Mouse (Mus musculus): Measurements from ENCODE around the gene Cpt1a. TPM values are rescaled to one million over a fixed set of nuclear protein-coding genes. Genes with fewer than 3 reads are reported as not detected.

The Cpt1a gene
- polyA plus RNA-seq, 1 experiment from 2014 or later = 16.2 TPM

DNA sequence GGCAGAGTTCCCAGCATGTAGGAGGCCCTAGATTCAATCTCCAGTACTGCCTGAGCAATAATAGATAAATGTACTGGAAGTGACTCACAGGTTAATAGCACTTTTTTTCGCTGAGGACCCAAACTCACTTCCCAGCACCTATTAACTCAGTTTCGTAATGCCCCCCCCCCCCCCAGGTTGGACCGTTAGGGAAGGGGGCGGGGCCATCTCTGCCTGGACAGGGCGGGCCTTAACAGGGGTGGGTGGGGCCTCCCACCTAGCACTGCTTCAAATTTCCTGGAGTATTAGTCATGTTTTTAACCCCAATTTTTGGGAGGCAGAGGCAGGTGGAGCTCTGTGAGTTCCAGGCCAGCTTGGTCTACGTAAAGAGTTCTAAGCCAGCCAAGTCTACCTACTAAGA lies 65.9 kb downstream of the Cpt1a start:
- H3K27ac ChIP-seq = no peak overlapping the region
- no peak overlapping the region for H3K4me3 ChIP-seq
- no peaks in the 10 kb centered on the region for H3K27me3 ChIP-seq
- ATAC-seq (ENCODE audit: low FRiP score, low read depth) = no peak
- H3K9ac ChIP-seq = no peak overlapping the region
- peaks cover 6% of the 10 kb centered on the region; the same call in 1 of the 2 replicates for H3K36me3 ChIP-seq
- no peaks in the 10 kb centered on the region for H3K4me1 ChIP-seq
- H3K4me2 ChIP-seq (replicated peaks) = no peak overlapping the region
- H3K9me3 ChIP-seq = peaks cover 5% of the 10 kb centered on the region; the same call in 1 of the 2 replicates
- 69% methylated on average over 6 of the region's 6 CpGs for WGBS

- Histone ChIP-seq H3K27me3 (no peaks in the 10 kb centered on the region), H3K4me3 (peak within 1 kb of the TSS; percentile 49), H3K36me3 (peaks cover 6% of the 10 kb centered on the region; the same call in 1 of the 2 replicates), H3K4me1 (no peaks in the 10 kb centered on the region), H3K9me3 (peaks cover 5% of the 10 kb centered on the region; the same call in 1 of the 2 replicates), H3K9ac (peak within 1 kb of the TSS; percentile 64), H3K27ac (no peak within 1 kb of the TSS), H3K4me2 (replicated peaks) (peak within 1 kb of the TSS; percentile 84)
- ATAC-seq (ENCODE audit: low FRiP score, low read depth) = peak; percentile 79
- 2% methylated on average over 33 of the region's 33 CpGs for WGBS
Measured at GRCm38 (mm10) chr19:3388629-3389057, 66.5 kb downstream of the Cpt1a start, which contains the start of gene Tesmin. Gene Tesmin, plus strand, starts transcription at chr19:3388857.

DNA sequence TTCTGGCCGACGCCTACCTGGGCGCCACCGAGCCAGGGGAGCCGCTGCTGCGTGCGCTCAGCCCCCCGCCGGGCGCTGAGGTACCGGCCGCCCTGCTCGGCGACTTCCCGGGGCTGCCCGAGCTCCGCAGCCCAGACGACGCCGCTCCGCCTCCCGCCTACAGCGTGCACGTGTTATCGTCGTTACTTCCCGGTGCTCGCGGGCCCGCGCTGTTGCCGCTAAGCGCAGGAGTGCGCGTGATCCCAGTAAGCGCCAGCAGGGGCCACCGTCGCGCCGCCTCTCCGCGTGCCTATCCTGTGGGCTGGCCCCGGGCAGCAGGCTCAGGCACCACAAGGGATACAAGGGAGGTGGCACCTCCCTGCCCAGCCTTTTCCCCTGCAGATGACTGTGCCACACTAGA lies 67.0 kb downstream of the Cpt1a start:
- H3K9me3 ChIP-seq = peaks cover 5% of the 10 kb centered on the region; the same call in 1 of the 2 replicates
- H3K9ac ChIP-seq = peak overlapping the region; percentile 64
- H3K36me3 ChIP-seq = peaks cover 2% of the 10 kb centered on the region; the same call in 1 of the 2 replicates
- H3K4me1 ChIP-seq = no peaks in the 10 kb centered on the region
- under 1% methylated on average over 43 of the region's 43 CpGs for WGBS
- no peaks in the 10 kb centered on the region for H3K27me3 ChIP-seq
- H3K4me3 ChIP-seq = peak overlapping the region; percentile 49
- H3K27ac ChIP-seq = no peak overlapping the region
- peak overlapping the region; percentile 84 for H3K4me2 ChIP-seq (replicated peaks)
- peak; percentile 95 for ATAC-seq (ENCODE audit: low FRiP score, low read depth)

DNA sequence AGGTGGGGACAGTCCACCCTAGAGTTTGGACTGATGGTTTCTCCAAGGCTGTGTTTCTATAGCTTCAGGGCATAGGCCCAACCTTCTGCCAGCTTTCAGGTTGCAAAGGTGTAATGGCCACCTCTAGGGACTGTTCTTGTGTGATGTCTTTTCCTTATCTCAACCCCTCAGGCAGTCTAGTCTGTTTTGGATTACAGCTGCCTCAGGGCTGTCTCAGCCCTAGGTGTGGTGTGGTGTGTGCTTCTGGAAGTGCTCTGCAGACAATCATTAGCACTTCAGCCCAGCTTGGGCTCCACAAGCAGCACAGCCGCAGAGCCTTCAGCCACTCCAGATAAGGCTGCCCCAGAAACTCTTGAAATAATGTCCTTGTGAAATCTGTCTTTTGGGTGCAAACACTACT lies 70.2 kb downstream of the Cpt1a start:
- 39% methylated on average over 1 of the region's 1 CpGs for WGBS
- no peak overlapping the region for H3K4me2 ChIP-seq (replicated peaks)
- no peak for ATAC-seq (ENCODE audit: low FRiP score, low read depth)

GRCm38 (mm10) chr19:3394216-3394615 lies 72.1 kb downstream of the Cpt1a start:
- 74% methylated on average over 3 of the region's 3 CpGs for WGBS
- ATAC-seq (ENCODE audit: low FRiP score, low read depth) = no peak
- H3K27me3 ChIP-seq = no peaks in the 10 kb centered on the region

More for the DNA sequence above, 70.2 kb downstream of the Cpt1a start:
- no peaks in the 10 kb centered on the region for H3K4me1 ChIP-seq
- H3K27me3 ChIP-seq = no peaks in the 10 kb centered on the region
- no peaks in the 10 kb centered on the region for H3K36me3 ChIP-seq
- H3K27ac ChIP-seq = no peak overlapping the region
- no peak overlapping the region for H3K4me3 ChIP-seq
- no peak overlapping the region for H3K9ac ChIP-seq
- H3K9me3 ChIP-seq = peaks cover 5% of the 10 kb centered on the region; the same call in 1 of the 2 replicates

DNA sequence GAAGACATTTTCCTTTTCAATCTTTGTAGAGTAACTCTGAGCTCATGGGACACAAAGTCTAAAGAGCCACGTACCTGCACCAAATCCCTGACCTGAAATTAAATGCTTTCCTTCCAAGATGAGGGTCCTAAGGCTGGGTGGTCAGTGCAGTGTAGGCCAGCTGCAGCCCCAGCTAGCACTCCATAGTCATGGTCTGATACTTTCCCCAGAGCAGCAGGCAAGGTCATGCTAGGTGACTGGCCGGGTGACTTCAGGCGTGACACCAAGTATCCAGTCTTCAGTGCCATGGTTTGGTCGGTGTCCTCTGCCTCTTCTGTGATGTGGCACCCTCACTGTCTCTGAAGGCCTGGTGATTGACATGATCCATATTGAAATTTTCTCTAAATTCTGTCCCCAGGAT lies 77.9 kb downstream of the Cpt1a start:
- Histone ChIP-seq H3K4me1 (no peaks in the 10 kb centered on the region), H3K4me2 (replicated peaks) (no peak overlapping the region), H3K27me3 (0 out of 2 replicates have a peak, but pooled peaks cover 4% of the 10 kb centered on the region), H3K9me3 (0 out of 2 replicates have a peak, but pooled peaks cover 3% of the 10 kb centered on the region), H3K36me3 (no peaks in the 10 kb centered on the region), H3K9ac (no peak overlapping the region), H3K4me3 (no peak overlapping the region), H3K27ac (no peak overlapping the region)
- ATAC-seq (ENCODE audit: low FRiP score, low read depth) = no peak
- 86% methylated on average over 4 of the region's 4 CpGs for WGBS

More at GRCm38 (mm10) chr19:3394216-3394615, 72.1 kb downstream of the Cpt1a start:
- no peaks in the 10 kb centered on the region for H3K36me3 ChIP-seq
- H3K4me2 ChIP-seq (replicated peaks) = no peak overlapping the region
- no peaks in the 10 kb centered on the region for H3K4me1 ChIP-seq
- no peak overlapping the region for H3K27ac ChIP-seq
- H3K9me3 ChIP-seq = peaks cover 5% of the 10 kb centered on the region; the same call in 1 of the 2 replicates
- H3K9ac ChIP-seq = no peak overlapping the region
- H3K4me3 ChIP-seq = no peak overlapping the region

GRCm38 (mm10) chr19:3401504-3401903 lies 79.4 kb downstream of the Cpt1a start:
- H3K9me3 ChIP-seq = 0 out of 2 replicates have a peak, but pooled peaks cover 3% of the 10 kb centered on the region
- H3K27me3 ChIP-seq = 0 out of 2 replicates have a peak, but pooled peaks cover 4% of the 10 kb centered on the region
- no peak overlapping the region for H3K4me2 ChIP-seq (replicated peaks)
- H3K9ac ChIP-seq = no peak overlapping the region
- no peaks in the 10 kb centered on the region for H3K36me3 ChIP-seq
- no peak overlapping the region for H3K4me3 ChIP-seq
- no peak for ATAC-seq (ENCODE audit: low FRiP score, low read depth)
- no peak overlapping the region for H3K27ac ChIP-seq
- whole genome bisulfite sequencing = 75% methylated on average over 7 of the region's 7 CpGs
- no peaks in the 10 kb centered on the region for H3K4me1 ChIP-seq

- Histone ChIP-seq H3K9ac (no peak overlapping the region), H3K4me2 (replicated peaks) (no peak overlapping the region), H3K36me3 (no peaks in the 10 kb centered on the region), H3K27ac (no peak overlapping the region), H3K4me1 (no peaks in the 10 kb centered on the region), H3K27me3 (0 out of 2 replicates have a peak, but pooled peaks cover 4% of the 10 kb centered on the region), H3K9me3 (0 out of 2 replicates have a peak, but pooled peaks cover 3% of the 10 kb centered on the region), H3K4me3 (no peak overlapping the region)
- WGBS = 53% methylated on average over 7 of the region's 7 CpGs
- ATAC-seq (ENCODE audit: low FRiP score, low read depth) = no peak
Measured at GRCm38 (mm10) chr19:3401943-3402342, 79.8 kb downstream of the Cpt1a start.

DNA sequence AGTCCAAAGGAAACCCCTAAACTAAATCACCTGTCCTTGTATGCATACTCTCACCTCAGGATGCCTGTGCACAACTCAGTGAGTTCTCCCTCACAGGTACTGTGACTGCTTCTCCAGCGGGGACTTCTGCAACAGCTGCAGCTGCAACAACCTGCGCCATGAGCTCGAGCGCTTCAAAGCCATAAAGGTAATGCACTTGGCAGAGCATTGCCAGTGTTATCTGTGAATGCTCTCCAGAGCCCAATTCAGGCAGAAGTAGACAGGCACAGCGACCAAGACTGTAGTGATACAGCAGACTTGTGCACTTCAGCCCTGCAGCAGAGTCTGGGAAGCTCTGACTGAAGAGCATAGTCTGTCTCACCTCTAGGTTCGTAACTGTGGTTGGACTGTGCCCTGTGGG lies 80.3 kb downstream of the Cpt1a start:
- WGBS = 77% methylated on average over 6 of the region's 6 CpGs
- H3K27ac ChIP-seq = no peak overlapping the region
- ATAC-seq (ENCODE audit: low FRiP score, low read depth) = no peak

DNA sequence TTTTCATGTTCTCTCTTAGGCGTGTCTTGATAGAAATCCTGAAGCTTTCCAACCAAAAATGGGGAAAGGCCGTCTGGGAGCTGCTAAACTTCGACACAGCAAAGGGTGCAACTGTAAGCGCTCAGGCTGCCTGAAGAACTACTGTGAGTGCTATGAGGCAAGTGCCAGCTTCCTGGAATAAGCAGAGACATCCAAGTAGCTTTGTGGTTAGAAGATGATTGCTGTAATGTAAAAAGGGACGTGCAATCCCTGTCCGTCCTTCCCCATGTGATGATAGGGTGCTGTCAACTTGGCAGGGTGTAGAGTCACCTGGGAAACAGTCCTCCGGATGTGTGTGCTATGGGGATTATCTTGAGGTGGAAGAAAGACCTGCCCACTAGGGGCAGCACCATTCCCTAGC lies 81.9 kb downstream of the Cpt1a start:
- Histone ChIP-seq H3K4me3 (no peak overlapping the region), H3K36me3 (no peaks in the 10 kb centered on the region), H3K4me2 (replicated peaks) (no peak overlapping the region), H3K27ac (no peak overlapping the region), H3K4me1 (no peaks in the 10 kb centered on the region), H3K9ac (no peak overlapping the region), H3K9me3 (0 out of 2 replicates have a peak, but pooled peaks cover 3% of the 10 kb centered on the region), H3K27me3 (0 out of 2 replicates have a peak, but pooled peaks cover 4% of the 10 kb centered on the region)
- WGBS = 77% methylated on average over 7 of the region's 7 CpGs
- ATAC-seq (ENCODE audit: low FRiP score, low read depth) = no peak

More for the DNA sequence above, 80.3 kb downstream of the Cpt1a start:
- H3K4me3 ChIP-seq = no peak overlapping the region
- H3K4me1 ChIP-seq = no peaks in the 10 kb centered on the region
- no peak overlapping the region for H3K9ac ChIP-seq
- no peaks in the 10 kb centered on the region for H3K36me3 ChIP-seq
- 0 out of 2 replicates have a peak, but pooled peaks cover 3% of the 10 kb centered on the region for H3K9me3 ChIP-seq
- H3K27me3 ChIP-seq = 0 out of 2 replicates have a peak, but pooled peaks cover 4% of the 10 kb centered on the region
- H3K4me2 ChIP-seq (replicated peaks) = no peak overlapping the region

DNA sequence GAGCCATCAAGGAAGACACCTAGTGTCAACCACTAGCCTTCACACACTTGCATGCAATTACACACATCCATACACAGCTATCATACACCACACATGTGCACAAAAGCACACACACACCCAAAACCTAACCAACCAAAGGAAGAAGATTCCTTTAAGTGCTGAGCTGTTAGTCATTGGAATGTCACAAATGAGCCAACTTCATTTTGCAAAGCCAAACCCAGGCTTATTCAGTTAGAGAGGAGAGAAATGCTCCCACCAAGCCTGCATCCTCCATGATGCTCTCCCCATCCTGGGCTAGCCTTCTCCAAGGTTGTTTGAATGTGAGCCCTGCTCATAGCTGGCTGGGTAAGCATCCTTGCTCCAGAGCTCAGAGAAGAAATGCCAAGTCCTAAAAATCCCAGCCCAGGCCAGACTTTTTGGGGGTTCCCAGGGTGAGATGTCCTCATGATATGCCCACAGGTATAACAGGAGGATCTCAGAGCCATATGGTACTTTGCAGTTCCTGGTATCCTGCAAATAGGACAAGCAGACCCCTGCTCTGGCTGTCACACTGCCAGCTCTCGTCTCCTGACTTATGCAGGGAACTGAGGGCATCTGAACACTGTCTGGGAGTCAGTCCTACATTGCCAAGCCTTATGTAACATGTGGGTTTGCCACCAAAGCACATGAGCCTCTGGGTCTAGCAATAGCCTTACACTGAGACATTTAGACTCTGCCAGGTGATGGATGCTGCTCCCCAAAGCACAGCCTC lies 83.6 kb downstream of the Cpt1a start:
- no peak overlapping the region for H3K27ac ChIP-seq
- H3K9ac ChIP-seq = no peak overlapping the region
- no peaks in the 10 kb centered on the region for H3K36me3 ChIP-seq
- 57% methylated on average over 1 of the region's 1 CpGs for WGBS
- H3K4me1 ChIP-seq = no peaks in the 10 kb centered on the region
- H3K4me2 ChIP-seq (replicated peaks) = no peak overlapping the region
- H3K4me3 ChIP-seq = no peak overlapping the region
- H3K9me3 ChIP-seq = 0 out of 2 replicates have a peak, but pooled peaks cover 3% of the 10 kb centered on the region
- ATAC-seq (ENCODE audit: low FRiP score, low read depth) = no peak
- 0 out of 2 replicates have a peak, but pooled peaks cover 6% of the 10 kb centered on the region for H3K27me3 ChIP-seq

- no peaks in the 10 kb centered on the region for H3K9me3 ChIP-seq
- peak within 1 kb of the TSS; percentile 39 for H3K4me3 ChIP-seq
- peak within 1 kb of the TSS; percentile 59 for H3K9ac ChIP-seq
- H3K4me1 ChIP-seq = peaks cover 8% of the 10 kb centered on the region
- ATAC-seq (ENCODE audit: low FRiP score, low read depth) = no peak; the same call in 1 of the 2 replicates
- H3K27ac ChIP-seq = no peak within 1 kb of the TSS
- peak within 1 kb of the TSS; percentile 71 for H3K4me2 ChIP-seq (replicated peaks)
- H3K27me3 ChIP-seq = peaks cover 56% of the 10 kb centered on the region
- WGBS = 1% methylated on average over 37 of the region's 37 CpGs
- no peaks in the 10 kb centered on the region for H3K36me3 ChIP-seq
Measured at GRCm38 (mm10) chr19:3414268-3414733, 92.2 kb downstream of the Cpt1a start, which contains the start of gene Gal. Gene Gal, minus strand, starts transcription at chr19:3414544.

Data from limb, embryonic 13.5 days (tissue).